Mouse (Mus musculus) hindbrain, embryonic 16.5 days (tissue): ENCODE results near the gene Pik3c2b. TPM values are rescaled to one million over a fixed set of nuclear protein-coding genes. Genes with fewer than 3 reads are reported as not detected.

Source experiments
- ATAC-seq: fragments of 200-750 bp; cut with Nextera tagmentation; 2 replicates; pipeline ENCODE4 v1.8.0; 2017; ENCODE audit warnings: moderate TSS enrichment, moderate library complexity
- H3K27ac ChIP-seq: fragments of 300-500 bp; sonication (generic); 2 replicates; pipeline ENCODE4 v1.5.1; 2014; ENCODE audit warnings: low read depth, mild to moderate bottlenecking, control low read depth, low read length, moderate library complexity
- H3K27me3 ChIP-seq: fragments of 300-500 bp; sonication (generic); replicated peaks from 2 replicates; pipeline ENCODE4 v1.6.1; 2014; ENCODE audit warnings: low read length; ENCODE audit not compliant: control insufficient read depth, insufficient read depth
- H3K36me3 ChIP-seq: fragments of 300-500 bp; sonication (generic); 2 replicates; pipeline ENCODE4 v1.6.1; 2014; ENCODE audit warnings: mild to moderate bottlenecking, low read length, moderate library complexity, mixed read lengths; ENCODE audit not compliant: control insufficient read depth, insufficient read depth
- H3K4me1 ChIP-seq: fragments of 300-500 bp; sonication (generic); 2 replicates; pipeline ENCODE4 v1.6.1; 2014; ENCODE audit warnings: low read depth, low read length; ENCODE audit not compliant: control insufficient read depth, insufficient read depth
- H3K4me2 ChIP-seq: fragments of 300-500 bp; sonication (generic); 2 replicates; pipeline ENCODE4 v1.6.1; 2014; ENCODE audit warnings: mild to moderate bottlenecking, low read length, control low read depth, moderate library complexity
- H3K4me3 ChIP-seq: fragments of 300-500 bp; sonication (generic); 2 replicates; pipeline ENCODE4 v1.5.1; 2014; ENCODE audit warnings: mild to moderate bottlenecking, low read length, control low read depth, moderate library complexity
- H3K9ac ChIP-seq: fragments of 300-500 bp; sonication (generic); 2 replicates; pipeline ENCODE4 v1.6.1; 2014; ENCODE audit warnings: low read depth, mild to moderate bottlenecking, control low read depth, low read length, moderate library complexity
- H3K9me3 ChIP-seq: fragments of 300-500 bp; sonication (generic); 2 replicates; pipeline ENCODE4 v1.6.1; 2014; ENCODE audit warnings: mild to moderate bottlenecking, low read length, moderate library complexity; ENCODE audit not compliant: control insufficient read depth
- WGBS: fragments of 180-500 bp; shearing (Covaris S2); extraction: QIAGEN DNeasy Blood & Tissue Kit; methylation state at CpG from one replicate; pipeline ENCODE4 v1.1.7; 2014; 5-methylcytosine and 5-hydroxymethylcytosine counted together
- polyA plus RNA-seq: library from polyadenylated mRNA; unstranded; fragments of >200 nt; fragmentation: Nextera tagmentation; extraction: Ambion mirVana; gene quantifications from 2 replicates; pipeline ENCODE4 v1.2.1, GENCODE M21; 2015

Gene Pik3c2b
- polyA plus RNA-seq, 1 experiment from 2014 or later, result 10.3 TPM

DNA sequence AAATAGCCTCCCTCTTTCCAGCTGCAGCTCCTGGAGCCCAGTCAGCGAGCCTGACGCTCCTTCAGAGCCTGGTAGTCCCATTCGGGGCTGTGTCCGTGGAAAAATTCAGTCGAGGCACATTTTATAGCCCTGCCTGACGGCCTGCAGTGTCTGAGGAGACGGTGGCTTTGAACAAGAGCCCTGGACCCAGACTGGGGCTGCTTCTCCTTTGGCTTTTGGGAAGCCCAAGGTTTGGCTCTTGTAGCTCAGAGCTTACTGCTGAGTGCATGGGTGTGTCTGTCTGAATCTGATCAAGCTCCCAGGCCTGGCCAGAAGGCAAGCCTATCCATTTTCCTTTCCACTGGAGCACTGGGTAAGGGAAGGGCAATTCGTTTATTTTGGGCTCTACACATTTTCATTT lies 2.1 kb downstream of the Pik3c2b start:
- Histone ChIP-seq H3K4me2 (peak overlapping the region; percentile 75), H3K4me1 (peaks cover 29% of the 10 kb centered on the region), H3K4me3 (peak overlapping the region; percentile 90), H3K27me3 (no peaks in the 10 kb centered on the region), H3K27ac (peak overlapping the region; percentile 72), H3K9ac (peak overlapping the region; percentile 99), H3K36me3 (no peaks in the 10 kb centered on the region), H3K9me3 (no peaks in the 10 kb centered on the region)
- ATAC-seq, result no peak
- 25% methylated on average over 8 of the region's 8 CpGs for WGBS

DNA sequence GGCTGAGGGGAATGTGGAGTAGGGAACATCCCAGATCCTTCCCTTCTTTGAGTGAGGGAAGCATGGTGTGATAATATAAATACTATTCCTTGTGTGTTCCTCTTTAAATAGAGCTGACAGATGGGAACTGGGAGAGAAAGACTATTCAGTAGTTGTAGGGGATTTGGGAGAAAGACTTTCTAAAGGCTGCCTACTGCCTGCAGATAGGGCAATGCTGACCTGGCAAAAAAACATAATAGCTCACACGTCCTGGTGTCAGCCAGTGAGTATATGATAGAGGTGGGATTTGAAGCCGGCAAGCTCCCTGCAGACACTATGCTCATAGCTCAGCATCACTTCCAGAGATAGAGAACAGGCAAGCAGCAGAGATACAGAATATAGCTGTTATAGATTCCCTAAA lies 3.2 kb downstream of the Pik3c2b start:
- peak overlapping the region; percentile 25 for H3K4me2 ChIP-seq
- no peaks in the 10 kb centered on the region for H3K36me3 ChIP-seq
- peaks cover 29% of the 10 kb centered on the region for H3K4me1 ChIP-seq
- ATAC-seq, result no peak
- WGBS, result 12% methylated on average over 2 of the region's 2 CpGs
- H3K9me3 ChIP-seq, result no peaks in the 10 kb centered on the region
- H3K9ac ChIP-seq, result no peak overlapping the region
- no peak overlapping the region for H3K4me3 ChIP-seq
- H3K27ac ChIP-seq, result no peak overlapping the region
- no peaks in the 10 kb centered on the region for H3K27me3 ChIP-seq

DNA sequence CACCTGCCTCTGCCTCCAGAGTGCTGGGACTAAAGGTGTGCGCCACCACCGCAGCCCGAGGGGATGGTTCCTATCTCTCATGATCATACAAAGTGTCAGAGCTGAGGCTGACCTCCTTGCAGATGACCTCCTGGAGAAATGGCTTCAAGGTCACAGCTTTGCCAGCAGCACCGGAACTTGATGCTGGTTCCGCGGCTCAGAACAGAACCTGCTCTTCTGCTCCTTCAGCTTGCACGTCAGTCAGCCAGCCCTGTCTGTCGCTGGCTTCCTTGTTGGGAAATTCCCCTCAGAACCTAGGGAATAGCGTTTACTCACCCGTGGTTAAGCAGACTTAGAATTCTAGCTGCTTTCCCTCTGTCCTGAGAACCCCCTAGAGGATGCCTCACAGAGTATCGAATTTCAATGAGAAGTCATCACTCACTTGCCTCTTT lies 4.5 kb downstream of the Pik3c2b start:
- H3K4me1 ChIP-seq, result peaks cover 27% of the 10 kb centered on the region
- H3K9me3 ChIP-seq, result no peaks in the 10 kb centered on the region
- H3K36me3 ChIP-seq, result no peaks in the 10 kb centered on the region
- H3K27ac ChIP-seq, result no peak overlapping the region
- ATAC-seq, result no peak
- no peak overlapping the region for H3K4me2 ChIP-seq
- 23% methylated on average over 11 of the region's 11 CpGs for WGBS
- no peak overlapping the region for H3K4me3 ChIP-seq
- no peaks in the 10 kb centered on the region for H3K27me3 ChIP-seq
- H3K9ac ChIP-seq, result no peak overlapping the region

- Histone ChIP-seq H3K27me3 (no peaks in the 10 kb centered on the region), H3K4me1 (peaks cover 24% of the 10 kb centered on the region), H3K9ac (no peak overlapping the region), H3K9me3 (no peaks in the 10 kb centered on the region), H3K4me3 (no peak overlapping the region), H3K36me3 (no peaks in the 10 kb centered on the region), H3K4me2 (no peak overlapping the region), H3K27ac (no peak overlapping the region)
- WGBS, result 92% methylated on average over 2 of the region's 2 CpGs
- no peak for ATAC-seq
Measured at GRCm38 (mm10) chr1:133051829-133052228, 6.4 kb downstream of the Pik3c2b start.

GRCm38 (mm10) chr1:133053034-133053433 lies 7.6 kb downstream of the Pik3c2b start:
- 62% methylated on average over 5 of the region's 5 CpGs for WGBS
- no peaks in the 10 kb centered on the region for H3K9me3 ChIP-seq
- peaks cover 19% of the 10 kb centered on the region for H3K4me1 ChIP-seq
- no peaks in the 10 kb centered on the region for H3K27me3 ChIP-seq
- no peak for ATAC-seq
- no peak overlapping the region for H3K4me2 ChIP-seq
- H3K4me3 ChIP-seq, result no peak overlapping the region
- H3K27ac ChIP-seq, result no peak overlapping the region
- no peak overlapping the region for H3K9ac ChIP-seq
- no peaks in the 10 kb centered on the region for H3K36me3 ChIP-seq

GRCm38 (mm10) chr1:133054326-133054725 lies 8.9 kb downstream of the Pik3c2b start:
- Histone ChIP-seq H3K4me1 (peaks cover 10% of the 10 kb centered on the region), H3K27ac (no peak overlapping the region), H3K27me3 (no peaks in the 10 kb centered on the region), H3K9ac (no peak overlapping the region), H3K9me3 (no peaks in the 10 kb centered on the region), H3K36me3 (no peaks in the 10 kb centered on the region), H3K4me3 (no peak overlapping the region), H3K4me2 (no peak overlapping the region)
- 79% methylated on average over 8 of the region's 8 CpGs for WGBS
- no peak for ATAC-seq

DNA sequence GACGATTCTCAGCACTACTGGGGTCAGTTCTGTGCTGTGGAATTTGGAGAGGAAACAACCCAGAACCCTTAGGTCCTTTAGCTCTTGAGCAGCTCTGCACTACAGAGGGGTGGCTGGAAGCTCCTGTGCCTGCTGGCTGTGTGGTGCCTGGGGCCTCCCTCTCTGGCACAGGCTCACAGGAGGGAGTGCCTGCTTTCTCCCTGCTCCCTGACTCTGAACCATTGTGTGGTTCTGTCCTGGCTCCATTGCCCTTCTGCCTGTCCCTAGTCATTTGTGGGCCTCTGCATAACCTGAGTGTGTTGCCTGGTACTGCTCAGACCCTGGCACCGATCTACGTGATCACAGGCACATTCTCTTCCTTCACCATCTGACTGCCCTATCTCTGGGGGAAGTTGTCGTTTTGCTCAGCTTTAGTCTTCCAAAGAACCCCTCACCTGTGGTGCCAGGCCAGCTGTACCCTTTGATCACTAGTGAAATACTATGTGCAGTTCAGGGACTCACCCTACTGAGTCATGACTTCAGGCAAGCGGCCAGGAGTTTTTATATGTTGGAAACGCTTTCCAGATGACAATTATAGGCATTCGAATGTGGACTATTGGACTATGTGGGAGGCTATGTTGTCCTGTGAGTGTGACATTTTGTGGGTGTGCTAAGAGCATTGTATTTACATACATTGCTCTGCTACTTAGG lies 12.0 kb downstream of the Pik3c2b start:
- H3K9ac ChIP-seq, result no peak overlapping the region
- WGBS, result 59% methylated on average over 7 of the region's 7 CpGs

DNA sequence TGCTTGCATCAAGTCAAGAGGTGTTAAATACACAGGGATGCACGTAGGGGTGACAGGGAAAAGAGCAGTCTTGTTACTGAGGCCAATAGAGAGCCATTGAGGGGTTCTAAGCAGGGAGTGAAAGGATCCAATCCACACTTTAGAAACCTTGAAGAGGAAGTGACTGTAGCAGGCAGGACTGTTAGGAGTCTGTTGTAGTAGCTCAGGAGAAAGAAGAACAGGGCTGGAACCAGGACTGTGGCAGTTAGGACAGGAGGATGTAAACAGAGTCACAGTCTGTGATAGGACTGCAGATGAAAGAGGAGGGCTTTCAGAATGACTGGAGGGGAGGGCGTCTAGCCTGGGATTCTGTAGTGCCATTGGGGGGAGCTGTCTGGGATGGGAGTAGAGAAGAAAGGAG lies 14.1 kb downstream of the Pik3c2b start:
- Histone ChIP-seq H3K9ac (no peak overlapping the region), H3K9me3 (no peaks in the 10 kb centered on the region), H3K27me3 (no peaks in the 10 kb centered on the region), H3K4me2 (no peak overlapping the region), H3K4me3 (no peak overlapping the region), H3K36me3 (peaks cover 3% of the 10 kb centered on the region; the same call in 1 of the 2 replicates), H3K4me1 (peaks cover 7% of the 10 kb centered on the region), H3K27ac (no peak overlapping the region)
- ATAC-seq, result no peak
- 58% methylated on average over 2 of the region's 2 CpGs for WGBS

More for the DNA sequence above, 12.0 kb downstream of the Pik3c2b start:
- Histone ChIP-seq H3K27ac (0 out of 2 replicates have a peak overlapping the region, but pooled peaks have one; percentile 13), H3K4me3 (no peak overlapping the region), H3K36me3 (peaks cover 3% of the 10 kb centered on the region; the same call in 1 of the 2 replicates), H3K4me2 (no peak overlapping the region), H3K9me3 (no peaks in the 10 kb centered on the region), H3K4me1 (peaks cover 7% of the 10 kb centered on the region), H3K27me3 (no peaks in the 10 kb centered on the region)
- ATAC-seq, result peak; percentile 40; the same call in 1 of the 2 replicates

DNA sequence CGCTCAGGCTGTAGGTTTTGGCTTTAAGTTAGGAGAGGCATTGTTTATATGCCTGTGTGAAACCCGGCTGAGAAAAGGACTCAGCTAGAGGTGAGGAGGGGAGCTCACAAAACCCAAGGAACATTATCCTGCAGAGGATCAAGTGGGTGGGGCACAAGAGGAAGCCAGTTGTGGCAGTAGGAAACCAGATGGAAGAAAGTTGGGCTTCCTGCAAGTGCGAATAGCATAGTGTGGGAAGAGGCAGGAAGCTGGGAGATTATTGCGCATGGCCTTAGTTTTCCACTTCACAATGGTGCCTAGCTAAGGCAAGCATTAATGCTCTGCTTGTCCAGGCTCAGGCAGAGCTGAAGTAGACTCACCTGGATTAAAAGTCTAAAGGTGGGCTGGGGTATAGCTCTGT lies 15.2 kb downstream of the Pik3c2b start:
- peaks cover 3% of the 10 kb centered on the region; the same call in 1 of the 2 replicates for H3K36me3 ChIP-seq
- no peak overlapping the region for H3K9ac ChIP-seq
- no peaks in the 10 kb centered on the region for H3K9me3 ChIP-seq
- H3K4me3 ChIP-seq, result no peak overlapping the region
- H3K4me2 ChIP-seq, result no peak overlapping the region
- 72% methylated on average over 4 of the region's 4 CpGs for WGBS
- no peak for ATAC-seq
- peaks cover 7% of the 10 kb centered on the region for H3K4me1 ChIP-seq
- H3K27ac ChIP-seq, result no peak overlapping the region
- H3K27me3 ChIP-seq, result no peaks in the 10 kb centered on the region
